Mouse (Mus musculus) Patski (cell line): ENCODE data around the gene Ciz1. TPM values are rescaled to one million over a fixed set of nuclear protein-coding genes. Genes with fewer than 3 reads are reported as not detected.

Experiments used
- ATAC-seq: fragments of 100-300 bp; one replicate; pipeline ENCODE4 v1.8.0; 2021
- CTCF ChIA-PET: fragments of 350-600 bp; sonication (Branson Sonifier 250); formaldehyde crosslinking; loops from one replicate; lab custom pipeline; 2022; ENCODE audit warnings: inconsistent platforms; lab: Charles Lee
- POLR2A ChIA-PET: fragments of 350-600 bp; sonication (Branson Sonifier 250); formaldehyde crosslinking; loops from one replicate; lab custom pipeline; 2022; ENCODE audit warnings: antibody characterized with exemption, inconsistent platforms; lab: Charles Lee
- DNase-seq: peaks from one replicate; pipeline ENCODE4 v3.0.0-alpha.2; 2011; ENCODE audit warnings: low read depth, low spot score
- H3K27me3 ChIP-seq: fragments of 371-371 bp; one replicate; pipeline ENCODE4 v1.5.1; 2021
- CTCF ChIP-seq: fragments of 100-300 bp; IDR thresholded peaks from one replicate; pipeline ENCODE4 v1.5.1; 2021
- in situ Hi-C: fragments of 300-500 bp; cut with MboI; formaldehyde crosslinking; loops from 3 replicates; pipeline ENCODE4 v1.11.1; 2018; ENCODE audit warnings: low pct_unique_long_range_greater_than_20kb, mixed read lengths
- polyA plus RNA-seq: library from polyadenylated mRNA; unstranded; gene quantifications from one replicate; pipeline ENCODE4 v1.2.3, GENCODE M21; 2021

The Ciz1 gene
- polyA plus RNA-seq, 1 experiment from 2014 or later: 69.7 TPM

DNA sequence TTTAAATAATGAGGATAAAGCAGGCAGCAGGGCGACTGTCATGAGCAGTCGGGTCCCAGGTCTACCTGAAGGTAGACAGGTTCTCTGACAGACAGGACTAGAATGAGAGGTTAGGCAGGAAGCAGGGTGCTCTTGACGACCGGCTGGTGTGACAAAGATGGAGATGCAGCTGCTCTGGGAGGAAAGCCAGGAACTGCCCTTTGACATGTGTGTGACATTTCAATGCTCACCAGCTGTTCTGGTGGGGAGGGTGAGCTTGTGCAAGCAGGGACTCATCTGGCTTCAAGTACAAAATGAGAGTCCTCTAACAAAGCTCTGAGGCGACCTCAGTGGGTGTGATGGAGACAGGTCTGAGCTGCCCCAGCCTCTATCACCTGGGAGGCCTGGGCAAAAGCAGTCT lies 61.8 kb downstream of the Ciz1 start:
- ChIA-PET POLR2A (no interaction called here), CTCF (interaction anchor here (1.4 kb wide), 1 partner anchor 9 kb away, joined by 10 read pairs; no protein-coding TSS in a partner anchor)
- no peak for ATAC-seq
- in situ Hi-C loops: no loop called here
- no peak for DNase-seq
- no peak for TF ChIP-seq CTCF
- H3K27me3 ChIP-seq: no peaks in the 10 kb centered on the region

DNA sequence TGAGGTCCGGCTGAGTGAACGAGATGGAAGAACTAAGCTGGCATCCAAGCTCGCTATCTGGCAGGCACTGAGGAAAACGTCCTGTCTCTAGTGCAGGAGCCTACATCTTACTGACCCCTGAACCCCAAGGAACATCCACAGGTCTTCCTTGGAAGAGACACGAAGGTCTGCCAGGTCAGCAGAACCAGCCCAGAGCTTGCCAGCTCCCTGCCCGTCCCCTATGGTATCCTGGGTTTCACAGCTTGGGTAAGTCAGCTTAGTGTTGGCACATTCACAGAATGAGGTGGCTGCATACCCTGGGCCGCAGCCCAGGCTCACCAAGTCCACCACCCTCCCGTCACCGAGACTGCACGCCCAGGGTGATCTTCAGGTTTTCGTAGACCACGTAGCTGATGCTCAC lies 63.7 kb downstream of the Ciz1 start:
- ATAC-seq: no peak
- CTCF ChIA-PET: interaction anchor here (1.1 to 1.6 kb wide), 5 partner anchors 9 to 71 kb away, joined by 3 to 8 read pairs (median 5); no protein-coding TSS in a partner anchor
- DNase-seq: no peak
- no peak for TF ChIP-seq CTCF
- in situ Hi-C loops: loop anchor here (5.0 kb wide), 1 partner anchor 36 kb away; the partner anchor contains the start of genes Naif1 and Slc25a25
- no peaks in the 10 kb centered on the region for H3K27me3 ChIP-seq
- POLR2A ChIA-PET: interaction anchor here (0.9 to 1.0 kb wide), 3 partner anchors 11 to 119 kb away, joined by 3 read pairs; partner anchors contain the start of gene Fam102a

DNA sequence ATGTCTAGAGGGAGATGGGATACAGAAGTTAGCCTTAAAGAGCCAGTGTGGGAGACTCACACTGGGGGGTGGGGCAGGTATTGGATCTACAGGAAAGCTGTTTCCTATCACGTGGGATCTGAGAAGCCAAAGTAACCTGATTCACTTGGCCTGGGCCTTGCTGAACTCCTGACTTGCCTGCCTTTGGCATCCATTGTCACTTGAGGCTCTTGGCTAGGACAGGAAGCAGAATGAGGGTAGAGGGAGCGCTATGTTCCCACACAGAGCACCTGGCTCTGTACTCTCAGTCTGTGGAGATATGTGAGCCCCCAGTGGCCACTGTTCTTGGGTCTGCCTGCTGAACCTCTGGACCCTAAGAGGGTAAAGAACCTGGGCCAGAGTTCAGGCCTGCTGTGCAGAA lies 64.4 kb downstream of the Ciz1 start:
- in situ Hi-C loops: loop anchor here (5.0 kb wide), 1 partner anchor 36 kb away; the partner anchor contains the start of genes Naif1 and Slc25a25
- ATAC-seq (no peak), DNase-seq (no peak)
- no peak for TF ChIP-seq CTCF
- ChIA-PET CTCF (interaction anchor here (1.3 to 1.6 kb wide), 3 partner anchors 12 to 70 kb away, joined by 3 to 8 read pairs (median 4); no protein-coding TSS in a partner anchor), POLR2A (no interaction called here)
- H3K27me3 ChIP-seq: no peaks in the 10 kb centered on the region

DNA sequence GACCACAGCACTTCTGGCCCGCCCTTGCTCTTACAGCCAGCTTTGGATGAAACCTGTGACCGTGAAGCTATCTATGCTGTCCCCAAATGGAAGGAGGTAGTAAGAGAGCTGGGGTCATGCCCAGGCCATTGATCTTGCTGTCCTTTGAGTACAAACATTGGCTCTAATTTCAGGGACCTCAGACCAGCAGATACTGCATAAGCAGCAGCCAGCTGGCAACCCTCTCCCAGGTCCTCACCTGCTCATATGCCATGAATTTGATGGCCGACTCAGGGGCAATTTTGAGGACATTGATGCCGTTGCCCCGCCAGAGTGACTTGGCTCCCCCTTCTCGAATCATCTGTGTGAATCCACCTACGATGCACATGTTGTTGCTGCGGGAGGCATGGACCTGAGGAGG lies 65.4 kb downstream of the Ciz1 start:
- CTCF ChIA-PET: interaction anchor here (1.3 to 2.6 kb wide), 2 partner anchors 12 to 69 kb away, joined by 4 to 11 read pairs; no protein-coding TSS in a partner anchor
- in situ Hi-C loops: loop anchor here (5.0 kb wide), 1 partner anchor 35 kb away; the partner anchor contains the start of genes Naif1 and Slc25a25
- DNase-seq: no peak
- no peak for TF ChIP-seq CTCF
- POLR2A ChIA-PET: no interaction called here
- no peak for ATAC-seq
- no peaks in the 10 kb centered on the region for H3K27me3 ChIP-seq

DNA sequence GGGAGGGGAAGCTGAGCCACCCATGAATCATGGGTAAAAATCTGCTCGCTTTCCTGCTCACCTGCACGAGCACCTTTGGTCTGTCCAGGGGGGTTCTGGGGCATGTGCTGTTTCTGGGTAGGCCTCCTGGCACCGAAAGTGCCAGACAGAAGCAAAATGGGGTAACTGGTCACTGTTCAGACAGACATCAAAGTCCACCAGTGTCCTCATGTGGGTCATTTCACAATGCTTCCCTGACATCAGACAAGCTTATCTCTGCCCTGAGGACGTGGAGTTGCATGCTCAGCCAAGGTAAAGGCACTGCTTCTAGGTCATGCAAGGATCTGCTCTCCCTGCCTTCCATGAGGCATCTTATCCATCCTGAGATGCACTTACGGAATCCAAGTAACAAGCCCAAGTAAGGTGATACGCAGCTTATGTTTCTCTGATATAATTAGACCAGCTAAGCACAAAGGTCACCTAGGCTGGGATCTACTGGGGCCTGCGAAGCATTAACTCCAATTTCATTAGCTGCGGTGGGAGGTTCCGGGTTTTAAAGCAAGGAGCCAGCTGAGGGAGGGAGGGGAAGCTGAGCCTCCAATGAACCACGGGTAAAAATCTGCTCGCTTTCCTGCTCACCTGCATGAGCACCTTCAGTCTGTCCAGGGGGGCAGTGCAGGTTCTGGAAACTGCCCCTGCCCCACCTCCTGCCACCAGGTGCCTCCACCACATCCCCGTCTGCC lies 66.5 kb downstream of the Ciz1 start:
- CTCF ChIA-PET: interaction anchor here (0.7 to 2.6 kb wide), 7 partner anchors 8 to 70 kb away, joined by 3 to 11 read pairs (median 5); no protein-coding TSS in a partner anchor
- no peak for ATAC-seq
- no peaks in the 10 kb centered on the region for H3K27me3 ChIP-seq
- POLR2A ChIA-PET: interaction anchor here (1.4 kb wide), 1 partner anchor 36 kb away, joined by 3 read pairs; no protein-coding TSS in a partner anchor
- no peak for TF ChIP-seq CTCF
- DNase-seq: no peak
- in situ Hi-C loops: loop anchor here (5.0 kb wide), 1 partner anchor 34 kb away; the partner anchor contains the start of genes Naif1 and Slc25a25

DNA sequence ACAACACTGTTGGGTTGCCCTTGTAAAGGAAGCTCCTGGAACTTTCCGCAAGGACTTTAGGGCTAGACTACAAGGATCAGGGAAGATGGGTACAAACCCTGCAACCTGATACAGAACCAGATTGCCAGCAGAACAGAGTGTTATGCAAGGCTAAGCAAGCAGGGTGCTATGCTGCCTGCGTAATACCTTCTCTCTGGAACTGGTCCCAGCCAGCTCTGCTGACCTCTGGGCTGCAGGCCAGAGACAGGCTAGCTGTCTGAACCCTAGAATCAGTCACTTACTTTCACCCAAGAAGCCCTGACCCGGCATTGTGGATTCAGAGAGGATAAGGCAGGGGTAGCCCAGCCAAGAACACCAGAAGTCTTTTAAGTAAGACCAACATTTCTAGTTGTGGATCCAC lies 67.2 kb downstream of the Ciz1 start:
- H3K27me3 ChIP-seq: no peaks in the 10 kb centered on the region
- ChIA-PET CTCF (interaction anchor here (0.7 to 2.6 kb wide), 7 partner anchors 9 to 69 kb away, joined by 3 to 11 read pairs (median 5); no protein-coding TSS in a partner anchor), POLR2A (no interaction called here)
- in situ Hi-C loops: loop anchor here (5.0 kb wide), 1 partner anchor 33 kb away; the partner anchor contains the start of genes Naif1 and Slc25a25
- DNase-seq: no peak
- ATAC-seq: no peak
- TF ChIP-seq CTCF: no peak

DNA sequence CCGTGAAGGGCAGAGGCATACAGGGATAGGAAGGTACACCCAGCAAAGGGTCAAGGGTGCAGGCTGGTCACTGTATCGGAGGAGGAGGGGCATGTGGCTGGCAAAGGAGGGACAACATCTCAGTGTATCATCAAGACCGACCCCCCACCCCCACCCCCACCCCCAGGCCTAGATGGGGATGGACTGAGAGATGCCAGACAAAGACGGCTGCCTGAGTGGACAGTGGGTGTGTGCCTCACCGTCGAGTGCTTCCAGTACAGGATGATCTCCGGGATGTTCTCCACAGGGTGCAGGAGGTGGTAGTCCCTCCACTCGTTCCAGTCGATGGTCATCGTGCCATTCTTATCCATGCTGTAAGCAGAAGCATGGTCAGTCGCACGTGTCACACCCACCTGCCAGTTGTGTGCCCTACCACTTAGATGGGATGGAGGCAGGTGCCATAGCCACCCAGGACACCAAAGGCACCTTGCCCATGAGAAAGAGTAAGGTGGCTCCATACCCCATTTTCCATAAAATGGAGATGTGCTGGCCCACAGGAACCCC lies 68.0 kb downstream of the Ciz1 start:
- no peak for ATAC-seq
- no peak for TF ChIP-seq CTCF
- H3K27me3 ChIP-seq: no peaks in the 10 kb centered on the region
- CTCF ChIA-PET: interaction anchor here (1.7 to 2.6 kb wide), 5 partner anchors 13 to 69 kb away, joined by 4 to 15 read pairs (median 5); no protein-coding TSS in a partner anchor
- POLR2A ChIA-PET: no interaction called here
- in situ Hi-C loops: no loop called here
- no peak for DNase-seq

DNA sequence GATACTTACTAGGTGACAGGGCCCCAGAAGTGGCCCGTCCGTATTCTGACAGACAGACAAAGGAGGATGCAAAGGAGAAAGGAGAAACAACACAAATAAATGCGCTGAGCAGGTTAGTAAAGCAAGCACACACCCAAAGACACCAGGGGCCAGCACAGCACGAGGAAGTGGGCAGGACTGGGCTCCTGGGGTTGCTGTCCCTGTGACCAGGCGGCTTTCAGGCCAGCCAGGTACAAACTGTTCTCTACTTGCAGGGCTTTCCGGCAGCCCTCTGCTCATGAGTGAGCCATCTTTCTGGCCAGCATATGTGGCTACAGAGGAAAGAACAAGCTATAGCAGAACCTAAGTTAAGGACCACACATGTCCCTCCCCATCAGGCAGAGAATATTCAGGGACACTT lies 68.5 kb downstream of the Ciz1 start:
- no peak for TF ChIP-seq CTCF
- DNase-seq (no peak), ATAC-seq (no peak)
- ChIA-PET CTCF (interaction anchor here (1.6 to 2.6 kb wide), 3 partner anchors 15 to 68 kb away, joined by 5 to 15 read pairs (median 7); no protein-coding TSS in a partner anchor), POLR2A (interaction anchor here (2.2 kb wide), 1 partner anchor 11 kb away, joined by 6 read pairs; no protein-coding TSS in a partner anchor)
- in situ Hi-C loops: no loop called here
- H3K27me3 ChIP-seq: no peaks in the 10 kb centered on the region

DNA sequence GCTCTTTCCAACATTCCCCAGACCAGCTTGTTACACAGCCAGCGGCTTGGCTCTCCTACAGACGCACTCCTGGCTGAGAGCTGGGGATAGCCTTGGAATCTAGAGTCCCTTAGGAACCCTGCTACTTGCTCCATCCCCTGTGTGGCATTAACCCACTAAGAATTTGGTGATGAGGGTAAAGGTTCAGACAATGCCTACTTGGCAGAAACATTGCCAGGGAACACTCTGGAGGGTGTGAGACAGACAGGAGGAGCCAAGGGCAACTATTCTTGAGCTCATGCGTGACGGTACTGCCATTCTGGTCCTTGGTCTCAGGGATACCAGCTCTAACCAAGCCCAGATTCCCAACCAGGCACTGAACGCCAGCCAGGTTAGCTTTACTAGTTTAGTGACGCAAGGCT lies 69.7 kb downstream of the Ciz1 start:
- CTCF ChIA-PET: interaction anchor here (1.0 to 2.6 kb wide), 5 partner anchors 17 to 67 kb away, joined by 3 to 15 read pairs (median 5); no protein-coding TSS in a partner anchor
- H3K27me3 ChIP-seq: no peaks in the 10 kb centered on the region
- no peak for ATAC-seq

More for the DNA sequence above, 69.7 kb downstream of the Ciz1 start:
- DNase-seq: no peak
- no peak for TF ChIP-seq CTCF
- in situ Hi-C loops: no loop called here
- POLR2A ChIA-PET: interaction anchor here (0.6 to 2.2 kb wide), 4 partner anchors 9 to 36 kb away, joined by 3 to 6 read pairs (median 4); no protein-coding TSS in a partner anchor
